Mouse (Mus musculus) left cerebral cortex, adult 18-20 months (tissue): ENCODE measurements at regions not wholly inside any gene's neighbourhood (a gene's known extent, or its start where the extent isn't known, plus 50 kb on each side); places are given as distances from the start of the nearest gene placed in this dataset.
"Not testable (repeated sequence)": the region's sequence is repeated elsewhere in the genome, so short reads cannot be mapped to it uniquely, and the experiment has no call there.

ENCODE experiments used
- DNase-seq, 2 experiments: peaks; one replicate each; pipeline ENCODE4 v3.0.0; 2021 to 2022; ENCODE audit warnings: low spot score in 2 of 2, mixed read lengths in 1 of 2

- DNase-seq: peak; percentile 39 to 65
These were observed 88.4 kb upstream of the Tbl1xr1 start for GRCm38 (mm10) chr3:21988010-21988531.

- no peak for DNase-seq
These were observed 85.9 kb upstream of the Tbl1xr1 start for GRCm38 (mm10) chr3:21990526-21990925.

GRCm38 (mm10) chr3:21991681-21992152 is 84.7 kb upstream of the Tbl1xr1 start:
- no peak for DNase-seq

- no peak for DNase-seq
These were observed 84.2 kb upstream of the Tbl1xr1 start for GRCm38 (mm10) chr3:21992203-21992602.

GRCm38 (mm10) chr3:21993961-21994360 is 82.5 kb upstream of the Tbl1xr1 start:
- DNase-seq: no peak

- DNase-seq: no peak
These were observed 80.7 kb upstream of the Tbl1xr1 start for GRCm38 (mm10) chr3:21995566-21996391.

GRCm38 (mm10) chr3:21997387-21997786 is 79.1 kb upstream of the Tbl1xr1 start:
- no peak for DNase-seq

- no peak for DNase-seq
These were observed 71.0 kb upstream of the Tbl1xr1 start for GRCm38 (mm10) chr3:22005456-22005855.

- DNase-seq: no peak
These were observed 70.3 kb upstream of the Tbl1xr1 start for GRCm38 (mm10) chr3:22006113-22006512.

- no peak for DNase-seq
These were observed 69.8 kb upstream of the Tbl1xr1 start for GRCm38 (mm10) chr3:22006651-22007050.

GRCm38 (mm10) chr3:22007736-22008135 is 68.7 kb upstream of the Tbl1xr1 start:
- DNase-seq: no peak

GRCm38 (mm10) chr3:22008432-22008831 is 68.0 kb upstream of the Tbl1xr1 start:
- no peak for DNase-seq

GRCm38 (mm10) chr3:22009898-22010699 is 66.4 kb upstream of the Tbl1xr1 start:
- DNase-seq: no peak

- DNase-seq: not testable (repeated sequence)
These were observed 65.8 kb upstream of the Tbl1xr1 start for GRCm38 (mm10) chr3:22010700-22010991.

- no peak for DNase-seq
These were observed 55.0 kb upstream of the Tbl1xr1 start for GRCm38 (mm10) chr3:22021360-22021935.

GRCm38 (mm10) chr3:22022418-22022817 is 54.0 kb upstream of the Tbl1xr1 start:
- no peak for DNase-seq

- DNase-seq: no peak
These were observed 53.4 kb upstream of the Tbl1xr1 start for GRCm38 (mm10) chr3:22023049-22023448.

- DNase-seq: no peak
These were observed 52.9 kb upstream of the Tbl1xr1 start for GRCm38 (mm10) chr3:22023551-22023950.

- DNase-seq: no peak
These were observed 52.3 kb upstream of the Tbl1xr1 start for GRCm38 (mm10) chr3:22024200-22024599.

- no peak for DNase-seq
These were observed 51.3 kb upstream of the Tbl1xr1 start for GRCm38 (mm10) chr3:22025119-22025518.

- DNase-seq: no peak
These were observed 50.8 kb upstream of the Tbl1xr1 start for GRCm38 (mm10) chr3:22025615-22026014.
